Mouse (Mus musculus) midbrain, embryonic 16.5 days (tissue): ENCODE measurements around the gene Tanc1. TPM values are rescaled to one million over a fixed set of nuclear protein-coding genes. Genes with fewer than 3 reads are reported as not detected.

Source experiments
- ATAC-seq: fragments of 200-750 bp; cut with Nextera tagmentation; 2 replicates; pipeline ENCODE4 v1.8.0; 2017; ENCODE audit warnings: moderate TSS enrichment
- H3K27ac ChIP-seq: fragments of 300-500 bp; sonication (generic); 2 replicates; pipeline ENCODE4 v1.5.1; 2014; ENCODE audit warnings: mild to moderate bottlenecking, low read length, mixed read lengths
- H3K27me3 ChIP-seq: fragments of 300-500 bp; sonication (generic); 2 replicates; pipeline ENCODE4 v1.6.1; 2014; ENCODE audit warnings: low read depth, low read length, mixed read lengths; ENCODE audit not compliant: control insufficient read depth, insufficient read depth
- H3K36me3 ChIP-seq: fragments of 300-500 bp; sonication (generic); 2 replicates; pipeline ENCODE4 v1.6.1; 2014; ENCODE audit warnings: mild to moderate bottlenecking, low read length, moderate library complexity, mixed read lengths; ENCODE audit not compliant: control insufficient read depth, insufficient read depth
- H3K4me1 ChIP-seq: fragments of 300-500 bp; sonication (generic); 2 replicates; pipeline ENCODE4 v1.6.1; 2014; ENCODE audit warnings: mild to moderate bottlenecking, low read length, mixed read lengths; ENCODE audit not compliant: control insufficient read depth, insufficient read depth
- H3K4me2 ChIP-seq: fragments of 300-500 bp; sonication (generic); 2 replicates; pipeline ENCODE4 v1.6.1; 2014; ENCODE audit warnings: mild to moderate bottlenecking, low read length, mixed read lengths
- H3K4me3 ChIP-seq: fragments of 300-500 bp; sonication (generic); 2 replicates; pipeline ENCODE4 v1.5.1; 2014; ENCODE audit warnings: low read depth, mild to moderate bottlenecking, low read length, moderate library complexity, mixed read lengths
- H3K9ac ChIP-seq: fragments of 300-500 bp; sonication (generic); 2 replicates; pipeline ENCODE4 v1.6.1; 2014; ENCODE audit warnings: low read depth, low read length, mixed read lengths
- H3K9me3 ChIP-seq: fragments of 300-500 bp; sonication (generic); replicated peaks from 2 replicates; pipeline ENCODE4 v1.6.1; 2014; ENCODE audit warnings: mild to moderate bottlenecking, low read length, mixed read lengths; ENCODE audit not compliant: control insufficient read depth, poor library complexity, severe bottlenecking
- WGBS: fragments of 180-500 bp; shearing (Covaris S2); extraction: QIAGEN DNeasy Blood & Tissue Kit; methylation state at CpG from one replicate; pipeline ENCODE4 v1.1.7; 2014; 5-methylcytosine and 5-hydroxymethylcytosine counted together
- polyA plus RNA-seq: library from polyadenylated mRNA; unstranded; fragments of >200 nt; fragmentation: Nextera tagmentation; extraction: Ambion mirVana; gene quantifications from 2 replicates; pipeline ENCODE4 v1.2.1, GENCODE M21; 2015

The Tanc1 gene
- polyA plus RNA-seq, 1 experiment from 2014 or later = 4.2 TPM

GRCm38 (mm10) chr2:59784628-59784883, 172.7 kb downstream of the Tanc1 start:
- H3K4me1 ChIP-seq = 0 out of 2 replicates have a peak, but pooled peaks cover 2% of the 10 kb centered on the region
- H3K4me2 ChIP-seq = no peak overlapping the region
- no peaks in the 10 kb centered on the region for H3K27me3 ChIP-seq
- no peaks in the 10 kb centered on the region for H3K9me3 ChIP-seq
- no peak overlapping the region for H3K27ac ChIP-seq
- 90% methylated on average over 6 of the region's 6 CpGs for WGBS
- H3K36me3 ChIP-seq = no peaks in the 10 kb centered on the region
- H3K4me3 ChIP-seq = no peak overlapping the region
- ATAC-seq = no peak
- no peak overlapping the region for H3K9ac ChIP-seq

- Histone ChIP-seq H3K9me3 (no peaks in the 10 kb centered on the region), H3K36me3 (no peaks in the 10 kb centered on the region), H3K27me3 (no peaks in the 10 kb centered on the region), H3K4me3 (no peak overlapping the region), H3K4me1 (0 out of 2 replicates have a peak, but pooled peaks cover 2% of the 10 kb centered on the region), H3K4me2 (no peak overlapping the region), H3K27ac (no peak overlapping the region), H3K9ac (no peak overlapping the region)
- ATAC-seq = no peak
- 76% methylated on average over 13 of the region's 13 CpGs for WGBS
These were observed 173.8 kb downstream of the Tanc1 start for GRCm38 (mm10) chr2:59785597-59785996.

GRCm38 (mm10) chr2:59788704-59789500, 177.1 kb downstream of the Tanc1 start:
- peak; percentile 15 for ATAC-seq
- WGBS = 51% methylated on average over 7 of the region's 7 CpGs
- H3K36me3 ChIP-seq = no peaks in the 10 kb centered on the region

GRCm38 (mm10) chr2:59791596-59791995, 179.8 kb downstream of the Tanc1 start:
- 88% methylated on average over 8 of the region's 8 CpGs for WGBS
- H3K4me2 ChIP-seq = no peak overlapping the region
- H3K4me1 ChIP-seq = 0 out of 2 replicates have a peak, but pooled peaks cover 2% of the 10 kb centered on the region
- no peak overlapping the region for H3K9ac ChIP-seq
- no peaks in the 10 kb centered on the region for H3K36me3 ChIP-seq
- no peak for ATAC-seq
- no peak overlapping the region for H3K4me3 ChIP-seq
- no peaks in the 10 kb centered on the region for H3K27me3 ChIP-seq
- no peak overlapping the region for H3K27ac ChIP-seq
- no peaks in the 10 kb centered on the region for H3K9me3 ChIP-seq

More at GRCm38 (mm10) chr2:59788704-59789500, 177.1 kb downstream of the Tanc1 start:
- H3K4me3 ChIP-seq = no peak overlapping the region
- no peak overlapping the region for H3K9ac ChIP-seq
- no peaks in the 10 kb centered on the region for H3K27me3 ChIP-seq
- H3K4me1 ChIP-seq = 0 out of 2 replicates have a peak, but pooled peaks cover 2% of the 10 kb centered on the region
- no peaks in the 10 kb centered on the region for H3K9me3 ChIP-seq
- no peak overlapping the region for H3K4me2 ChIP-seq
- no peak overlapping the region for H3K27ac ChIP-seq

- WGBS = 81% methylated on average over 9 of the region's 9 CpGs
- no peaks in the 10 kb centered on the region for H3K36me3 ChIP-seq
- H3K4me2 ChIP-seq = no peak overlapping the region
- 0 out of 2 replicates have a peak, but pooled peaks cover 2% of the 10 kb centered on the region for H3K4me1 ChIP-seq
- H3K9me3 ChIP-seq = no peaks in the 10 kb centered on the region
- H3K27ac ChIP-seq = no peak overlapping the region
- H3K4me3 ChIP-seq = no peak overlapping the region
- ATAC-seq = no peak
- no peak overlapping the region for H3K9ac ChIP-seq
- H3K27me3 ChIP-seq = no peaks in the 10 kb centered on the region
These were observed 181.5 kb downstream of the Tanc1 start for GRCm38 (mm10) chr2:59793337-59793736.

- no peaks in the 10 kb centered on the region for H3K27me3 ChIP-seq
- H3K4me2 ChIP-seq = no peak overlapping the region
- H3K4me1 ChIP-seq = no peaks in the 10 kb centered on the region
- no peaks in the 10 kb centered on the region for H3K9me3 ChIP-seq
- H3K36me3 ChIP-seq = no peaks in the 10 kb centered on the region
- no peak overlapping the region for H3K4me3 ChIP-seq
- no peak for ATAC-seq
- 87% methylated on average over 6 of the region's 6 CpGs for WGBS
- H3K9ac ChIP-seq = no peak overlapping the region
- no peak overlapping the region for H3K27ac ChIP-seq
These were observed 183.0 kb downstream of the Tanc1 start for GRCm38 (mm10) chr2:59794838-59795237.

- H3K9me3 ChIP-seq = no peaks in the 10 kb centered on the region
- WGBS = 37% methylated on average over 16 of the region's 16 CpGs
- ATAC-seq = no peak
- no peaks in the 10 kb centered on the region for H3K4me1 ChIP-seq
- no peak overlapping the region for H3K27ac ChIP-seq
- H3K27me3 ChIP-seq = no peaks in the 10 kb centered on the region
- no peak overlapping the region for H3K9ac ChIP-seq
- H3K4me3 ChIP-seq = no peak overlapping the region
- no peaks in the 10 kb centered on the region for H3K36me3 ChIP-seq
- no peak overlapping the region for H3K4me2 ChIP-seq
These were observed 187.2 kb downstream of the Tanc1 start for GRCm38 (mm10) chr2:59798934-59799532.

GRCm38 (mm10) chr2:59799572-59799971, 187.7 kb downstream of the Tanc1 start:
- ATAC-seq = 0 out of 2 replicates have a peak, but pooled peaks have one; percentile 36
- WGBS = 58% methylated on average over 14 of the region's 14 CpGs
- Histone ChIP-seq H3K4me2 (no peak overlapping the region), H3K36me3 (no peaks in the 10 kb centered on the region), H3K9ac (no peak overlapping the region), H3K9me3 (no peaks in the 10 kb centered on the region), H3K4me1 (no peaks in the 10 kb centered on the region), H3K27ac (no peak overlapping the region), H3K4me3 (no peak overlapping the region), H3K27me3 (no peaks in the 10 kb centered on the region)

GRCm38 (mm10) chr2:59800481-59801266, 188.8 kb downstream of the Tanc1 start:
- Histone ChIP-seq H3K27me3 (no peaks in the 10 kb centered on the region), H3K4me1 (no peaks in the 10 kb centered on the region), H3K4me2 (no peak overlapping the region), H3K27ac (no peak overlapping the region), H3K9me3 (no peaks in the 10 kb centered on the region), H3K4me3 (no peak overlapping the region), H3K9ac (no peak overlapping the region), H3K36me3 (no peaks in the 10 kb centered on the region)
- 92% methylated on average over 18 of the region's 18 CpGs for WGBS
- ATAC-seq = no peak
